Mouse (Mus musculus) heart, postnatal 14 days (tissue): ENCODE data around the gene Cks2. TPM values are rescaled to one million over a fixed set of nuclear protein-coding genes. Genes with fewer than 3 reads are reported as not detected.

Source experiments
- DNase-seq, 2 experiments: peaks; one replicate each; pipeline ENCODE4 v3.0.0; 2021 to 2022
- intact Hi-C: fragments of 180-260 bp; cut with DNase I; formaldehyde crosslinking; loops from one replicate; pipeline ENCODE4 v1.15.1; 2025
- total RNA-seq, 2 experiments: library from RNA; stranded (reverse); gene quantifications; 2 replicates each; pipeline ENCODE4 v1.2.3; 2021

Cks2 gene
- total RNA-seq, 2 experiments from 2014 or later, result 7.1 to 13.9 TPM

- intact Hi-C loops, result no loop called here
- no peak for DNase-seq
Measured at GRCm38 (mm10) chr13:51677041-51677440, 32.0 kb downstream of the Cks2 start.

DNA sequence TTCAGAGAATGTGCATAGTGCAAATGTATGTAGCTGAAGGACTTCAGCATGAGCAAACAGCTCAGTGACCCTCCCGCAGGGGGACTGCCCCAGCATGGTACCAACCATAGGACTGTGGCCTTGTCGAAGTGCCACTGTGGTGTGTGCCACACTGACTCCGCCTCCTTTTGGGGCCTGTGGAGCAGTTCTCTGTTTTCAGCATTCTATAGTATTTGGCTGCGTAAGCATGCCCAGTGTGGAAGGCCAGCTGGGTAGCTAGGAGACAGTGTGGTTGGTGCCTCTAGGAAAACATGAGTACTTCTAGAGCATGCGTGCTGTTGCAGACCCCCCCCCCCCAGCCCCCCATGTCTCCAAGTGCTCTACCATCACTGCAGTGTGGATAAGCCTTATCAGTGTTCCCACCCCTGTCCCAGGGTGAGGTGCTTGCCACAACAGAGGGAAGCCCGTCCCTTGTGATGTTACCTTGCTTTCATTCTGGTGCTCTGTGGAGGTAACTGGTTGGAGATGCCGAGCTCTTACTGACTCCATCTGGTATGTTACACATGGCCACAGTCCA lies 32.7 kb downstream of the Cks2 start:
- no peak for DNase-seq
- intact Hi-C loops, result no loop called here

- DNase-seq, result no peak
- intact Hi-C loops, result no loop called here
Measured at GRCm38 (mm10) chr13:51678687-51679086, 33.7 kb downstream of the Cks2 start.

DNA sequence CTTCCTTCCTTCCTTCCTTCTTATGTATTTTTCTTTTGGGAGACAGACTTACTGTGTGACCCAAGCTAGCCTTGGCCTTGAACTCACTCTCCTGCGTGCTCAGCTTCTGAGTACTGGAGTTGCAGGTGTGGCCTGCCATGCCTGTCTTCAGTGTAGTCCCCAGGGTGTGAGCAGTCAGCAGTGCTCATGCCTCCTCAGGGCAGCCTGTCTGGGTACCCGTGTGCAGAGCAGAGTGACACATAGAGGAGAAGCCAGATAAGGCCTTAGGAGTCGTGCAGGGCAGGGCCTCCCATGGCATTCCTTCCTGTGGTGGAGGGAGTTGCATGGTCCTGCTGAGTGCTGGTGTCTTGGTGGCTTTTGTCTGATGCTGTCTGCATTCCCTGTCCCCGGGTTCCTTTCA lies 34.3 kb downstream of the Cks2 start:
- intact Hi-C loops, result no loop called here

DNA sequence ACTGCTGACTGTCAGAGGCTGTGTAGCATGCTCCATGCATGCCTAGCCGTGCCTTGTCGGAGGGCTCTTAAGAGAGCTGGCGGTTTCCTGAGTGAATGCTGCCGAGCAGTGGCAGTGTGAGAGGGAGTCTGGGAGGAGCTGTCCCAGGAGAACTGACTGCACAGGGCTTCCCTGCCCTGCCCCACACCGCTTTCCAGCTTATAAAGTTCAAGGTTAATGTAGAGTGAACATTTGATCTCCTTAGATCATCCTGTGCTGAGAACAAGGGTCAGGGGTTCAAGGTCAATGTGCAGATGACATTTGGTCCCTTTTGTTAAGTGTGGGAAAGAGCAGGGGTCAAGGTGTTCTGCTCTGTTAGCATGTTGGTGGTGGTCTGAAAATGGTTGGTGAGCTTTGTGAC lies 36.0 kb downstream of the Cks2 start:
- intact Hi-C loops, result no loop called here
- no peak for DNase-seq

More for the DNA sequence above, 34.3 kb downstream of the Cks2 start:
- no peak for DNase-seq

GRCm38 (mm10) chr13:51681634-51682033 lies 36.6 kb downstream of the Cks2 start:
- intact Hi-C loops, result no loop called here
- DNase-seq, result no peak

DNA sequence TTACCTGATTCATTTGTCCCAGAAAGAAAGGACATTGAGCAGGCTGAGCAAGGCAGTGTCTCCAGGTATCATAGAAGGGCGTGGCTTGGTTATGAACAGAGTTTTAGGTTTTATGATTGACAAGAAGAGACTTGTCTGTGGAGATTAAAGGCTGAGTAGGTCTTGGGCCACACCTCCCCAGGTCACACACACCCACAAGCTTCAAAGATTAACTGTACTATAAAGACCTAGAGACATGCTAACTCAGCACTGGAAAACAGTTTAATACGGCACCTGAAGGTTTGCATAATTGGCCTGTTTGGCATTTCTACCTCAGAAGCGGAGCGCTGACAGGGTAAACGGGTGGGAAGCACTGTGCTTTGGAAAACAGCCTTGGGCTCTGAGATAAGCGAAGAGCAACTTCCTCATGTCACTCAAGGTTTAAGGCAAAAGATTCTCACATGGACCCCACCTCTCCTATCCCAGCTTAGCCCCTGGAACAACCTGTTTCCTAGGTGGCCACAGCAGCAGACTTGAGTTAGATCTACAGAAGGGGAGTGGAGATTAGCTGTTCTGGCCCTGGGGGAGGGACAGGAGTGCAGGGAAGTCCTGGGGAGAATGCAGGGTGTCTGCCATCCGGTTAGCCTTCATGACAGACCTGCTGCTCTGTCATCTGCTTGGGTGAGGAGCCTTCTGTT lies 40.4 kb downstream of the Cks2 start:
- no peak for DNase-seq
- intact Hi-C loops, result no loop called here

GRCm38 (mm10) chr13:51686966-51687365 lies 41.9 kb downstream of the Cks2 start:
- no peak for DNase-seq
- intact Hi-C loops, result no loop called here

DNA sequence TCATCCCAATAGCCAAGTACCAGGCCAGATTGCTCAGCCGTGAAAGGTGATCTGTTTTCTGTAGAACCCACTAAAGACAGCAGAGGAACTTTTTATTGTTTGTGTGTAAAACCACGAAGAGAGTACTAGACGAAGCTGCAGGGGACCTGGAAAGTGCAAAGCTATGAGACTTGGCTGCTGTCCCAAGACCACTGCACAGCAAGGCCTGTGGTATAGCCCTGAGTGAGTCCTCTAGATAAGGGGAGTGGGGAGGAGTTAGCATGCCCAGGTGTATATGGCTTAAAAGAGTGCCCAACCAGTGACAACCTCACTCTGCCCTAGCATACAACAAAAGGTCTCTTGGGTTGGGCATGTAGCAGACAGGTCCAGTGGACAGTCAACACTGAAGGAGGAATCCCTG lies 43.7 kb downstream of the Cks2 start:
- DNase-seq, result no peak
- intact Hi-C loops, result no loop called here

DNA sequence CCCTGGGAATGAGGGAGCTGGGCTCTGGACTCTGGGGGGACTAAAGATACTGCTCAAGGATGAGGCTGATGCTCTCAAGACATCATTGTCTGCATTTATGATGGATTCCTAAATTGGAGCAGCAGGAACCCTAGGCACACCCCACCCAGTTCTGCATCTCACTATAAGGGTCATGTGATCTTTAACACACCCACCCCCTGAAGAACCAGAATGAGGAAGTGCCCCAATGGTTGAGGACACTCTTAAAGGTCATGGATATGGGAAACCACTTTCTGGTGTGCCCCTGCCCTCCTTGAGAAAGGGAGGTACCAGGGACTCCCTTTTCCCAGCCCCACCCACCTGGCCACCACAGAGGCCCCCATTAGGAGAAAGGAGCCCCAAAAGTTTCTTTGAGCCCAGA lies 51.4 kb downstream of the Cks2 start:
- intact Hi-C loops, result no loop called here

GRCm38 (mm10) chr13:51697455-51697854 lies 52.4 kb downstream of the Cks2 start:
- intact Hi-C loops, result no loop called here
- DNase-seq, result no peak

More for the DNA sequence above, 51.4 kb downstream of the Cks2 start:
- no peak for DNase-seq

GRCm38 (mm10) chr13:51697897-51698296 lies 52.9 kb downstream of the Cks2 start:
- intact Hi-C loops, result no loop called here
- DNase-seq, result no peak

DNA sequence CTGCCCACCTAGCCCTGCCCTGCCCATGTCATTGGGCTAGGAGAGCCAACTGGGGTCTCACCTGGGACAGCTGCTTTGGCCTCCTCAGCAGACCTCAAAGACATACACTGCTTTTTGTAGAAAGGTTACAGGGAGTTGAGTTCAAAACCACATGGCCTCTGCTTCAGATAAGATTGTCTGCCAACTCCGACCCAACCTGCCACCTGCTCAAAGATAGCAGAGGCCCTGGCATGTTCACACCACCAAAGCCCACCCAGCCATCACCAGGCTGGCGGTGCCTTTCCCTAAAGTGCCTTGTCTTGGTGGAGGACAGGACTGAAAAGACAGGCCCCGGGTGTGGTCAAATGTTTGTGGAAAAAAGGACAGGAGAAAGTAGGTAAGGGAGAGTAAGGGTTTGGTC lies 53.3 kb downstream of the Cks2 start:
- intact Hi-C loops, result no loop called here
- DNase-seq, result no peak

Other genes starting within 250 kb of the Cks2 start
- gene S1pr3, start 236.6 kb upstream of the Cks2 start, total RNA-seq, result 10 to 100 TPM; 17.9 to 18.4 TPM
- 1 to 10 TPM; 2.6 to 3.0 TPM for gene Shc3, start 75.8 kb upstream of the Cks2 start, total RNA-seq
- gene Secisbp2, start 6.5 kb downstream of the Cks2 start, total RNA-seq, result 10 to 100 TPM; 18.3 to 20.6 TPM
- 10 to 100 TPM; 78.3 to 78.4 TPM for gene Sema4d, start 148.5 kb downstream of the Cks2 start, total RNA-seq
- 10 to 100 TPM; 31.7 to 32.6 TPM for gene Gadd45g, start 201.4 kb downstream of the Cks2 start, total RNA-seq